Mouse (Mus musculus) midbrain, embryonic 16.5 days (tissue): Measurements from ENCODE around the gene Chrna4. TPM values are rescaled to one million over a fixed set of nuclear protein-coding genes. Genes with fewer than 3 reads are reported as not detected.
A peak's percentile ranks its signal among the peaks of the same experiment; 100 is the strongest.

ENCODE experiments used
- ATAC-seq: fragments of 200-750 bp; cut with Nextera tagmentation; 2 replicates; pipeline ENCODE4 v1.8.0; 2017; ENCODE audit warnings: moderate TSS enrichment
- H3K27ac ChIP-seq: fragments of 300-500 bp; sonication (generic); 2 replicates; pipeline ENCODE4 v1.5.1; 2014; ENCODE audit warnings: mild to moderate bottlenecking, low read length, mixed read lengths
- H3K27me3 ChIP-seq: fragments of 300-500 bp; sonication (generic); 2 replicates; pipeline ENCODE4 v1.6.1; 2014; ENCODE audit warnings: low read depth, low read length, mixed read lengths; ENCODE audit not compliant: control insufficient read depth, insufficient read depth
- H3K36me3 ChIP-seq: fragments of 300-500 bp; sonication (generic); 2 replicates; pipeline ENCODE4 v1.6.1; 2014; ENCODE audit warnings: mild to moderate bottlenecking, low read length, moderate library complexity, mixed read lengths; ENCODE audit not compliant: control insufficient read depth, insufficient read depth
- H3K4me1 ChIP-seq: fragments of 300-500 bp; sonication (generic); 2 replicates; pipeline ENCODE4 v1.6.1; 2014; ENCODE audit warnings: mild to moderate bottlenecking, low read length, mixed read lengths; ENCODE audit not compliant: control insufficient read depth, insufficient read depth
- H3K4me2 ChIP-seq: fragments of 300-500 bp; sonication (generic); 2 replicates; pipeline ENCODE4 v1.6.1; 2014; ENCODE audit warnings: mild to moderate bottlenecking, low read length, mixed read lengths
- H3K4me3 ChIP-seq: fragments of 300-500 bp; sonication (generic); 2 replicates; pipeline ENCODE4 v1.5.1; 2014; ENCODE audit warnings: low read depth, mild to moderate bottlenecking, low read length, moderate library complexity, mixed read lengths
- H3K9ac ChIP-seq: fragments of 300-500 bp; sonication (generic); 2 replicates; pipeline ENCODE4 v1.6.1; 2014; ENCODE audit warnings: low read depth, low read length, mixed read lengths
- H3K9me3 ChIP-seq: fragments of 300-500 bp; sonication (generic); replicated peaks from 2 replicates; pipeline ENCODE4 v1.6.1; 2014; ENCODE audit warnings: mild to moderate bottlenecking, low read length, mixed read lengths; ENCODE audit not compliant: control insufficient read depth, poor library complexity, severe bottlenecking
- WGBS: fragments of 180-500 bp; shearing (Covaris S2); extraction: QIAGEN DNeasy Blood & Tissue Kit; methylation state at CpG from one replicate; pipeline ENCODE4 v1.1.7; 2014; 5-methylcytosine and 5-hydroxymethylcytosine counted together
- polyA plus RNA-seq: library from polyadenylated mRNA; unstranded; fragments of >200 nt; fragmentation: Nextera tagmentation; extraction: Ambion mirVana; gene quantifications from 2 replicates; pipeline ENCODE4 v1.2.1, GENCODE M21; 2015

Gene Chrna4
- polyA plus RNA-seq, 1 experiment from 2014 or later = 48.3 TPM

GRCm38 (mm10) chr2:180988948-180989347 is 54.4 kb downstream of the Chrna4 start:
- H3K4me3 ChIP-seq = no peak overlapping the region
- H3K9me3 ChIP-seq = no peaks in the 10 kb centered on the region
- 86% methylated on average over 1 of the region's 1 CpGs for WGBS
- H3K27me3 ChIP-seq = no peaks in the 10 kb centered on the region
- no peak overlapping the region for H3K4me2 ChIP-seq
- 0 out of 2 replicates have a peak, but pooled peaks cover 2% of the 10 kb centered on the region for H3K4me1 ChIP-seq
- H3K9ac ChIP-seq = no peak overlapping the region
- H3K36me3 ChIP-seq = 0 out of 2 replicates have a peak, but pooled peaks cover 3% of the 10 kb centered on the region
- no peak for ATAC-seq
- no peak overlapping the region for H3K27ac ChIP-seq

DNA sequence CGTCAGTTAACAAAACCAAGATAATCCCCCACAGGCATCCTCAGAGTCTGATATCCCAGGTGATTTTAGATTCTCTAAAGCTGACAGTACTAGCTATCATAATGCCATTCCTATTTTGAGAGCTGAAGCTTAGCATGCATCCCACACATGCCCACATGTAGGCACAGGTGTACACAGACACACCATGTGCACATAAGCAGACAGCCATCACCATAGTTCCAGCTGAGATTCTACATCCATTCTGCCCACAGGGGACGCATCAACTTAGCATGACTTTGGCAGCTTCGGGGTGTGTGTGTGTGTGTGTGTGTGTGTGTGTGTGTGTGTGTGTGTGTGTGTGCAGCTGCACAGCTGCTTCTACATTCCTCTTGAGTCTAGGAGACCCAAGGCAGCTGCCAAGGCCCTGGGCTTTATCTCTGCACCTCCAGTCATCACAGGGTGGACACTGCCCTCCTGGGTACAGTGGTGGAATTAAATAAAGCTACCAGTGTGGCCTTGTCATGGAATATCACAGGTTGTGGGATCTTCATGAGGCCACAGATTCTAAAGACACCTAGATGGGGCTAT is 54.9 kb downstream of the Chrna4 start:
- H3K9ac ChIP-seq = no peak overlapping the region
- H3K4me1 ChIP-seq = 0 out of 2 replicates have a peak, but pooled peaks cover 2% of the 10 kb centered on the region
- H3K9me3 ChIP-seq = no peaks in the 10 kb centered on the region
- H3K4me2 ChIP-seq = no peak overlapping the region
- 0 out of 2 replicates have a peak, but pooled peaks have one; percentile 29 for ATAC-seq
- no peak overlapping the region for H3K4me3 ChIP-seq
- H3K27ac ChIP-seq = no peak overlapping the region
- H3K36me3 ChIP-seq = 0 out of 2 replicates have a peak, but pooled peaks cover 3% of the 10 kb centered on the region
- WGBS = 43% methylated on average over 3 of the region's 3 CpGs
- no peaks in the 10 kb centered on the region for H3K27me3 ChIP-seq

DNA sequence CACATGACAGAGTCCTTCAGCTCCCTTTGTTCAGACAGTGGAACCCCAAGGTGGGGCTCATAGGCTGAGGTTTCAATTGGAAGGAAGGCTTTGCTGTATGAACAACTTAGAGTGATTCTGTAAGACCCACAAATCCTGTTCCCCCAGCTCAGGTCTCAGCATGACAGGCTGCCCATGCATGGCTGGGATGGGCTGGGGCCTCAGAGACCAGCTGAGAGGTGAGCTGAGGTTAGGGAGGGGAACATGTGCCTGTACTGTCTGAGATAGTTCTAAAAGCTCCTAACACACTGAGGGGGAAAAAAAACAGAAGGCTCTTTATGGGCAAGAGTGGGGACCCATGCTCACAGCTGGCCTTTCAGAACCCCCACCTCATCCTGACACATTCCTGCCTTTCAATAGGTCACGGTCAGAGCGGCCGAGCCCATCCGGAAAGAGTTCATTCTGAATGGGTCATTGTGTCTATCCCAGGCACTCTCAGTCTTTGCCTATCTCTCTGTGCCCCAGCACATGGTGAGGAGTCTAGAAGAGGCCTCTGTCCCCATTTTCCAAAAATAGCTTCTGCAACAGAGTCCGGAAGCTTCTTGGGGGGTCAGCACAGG is 55.8 kb downstream of the Chrna4 start:
- Histone ChIP-seq H3K4me1 (0 out of 2 replicates have a peak, but pooled peaks cover 2% of the 10 kb centered on the region), H3K27ac (no peak overlapping the region), H3K9me3 (no peaks in the 10 kb centered on the region), H3K4me3 (no peak overlapping the region), H3K27me3 (no peaks in the 10 kb centered on the region), H3K4me2 (no peak overlapping the region), H3K9ac (no peak overlapping the region), H3K36me3 (peaks cover 3% of the 10 kb centered on the region; the same call in 1 of the 2 replicates)
- WGBS = 49% methylated on average over 5 of the region's 5 CpGs
- no peak for ATAC-seq

DNA sequence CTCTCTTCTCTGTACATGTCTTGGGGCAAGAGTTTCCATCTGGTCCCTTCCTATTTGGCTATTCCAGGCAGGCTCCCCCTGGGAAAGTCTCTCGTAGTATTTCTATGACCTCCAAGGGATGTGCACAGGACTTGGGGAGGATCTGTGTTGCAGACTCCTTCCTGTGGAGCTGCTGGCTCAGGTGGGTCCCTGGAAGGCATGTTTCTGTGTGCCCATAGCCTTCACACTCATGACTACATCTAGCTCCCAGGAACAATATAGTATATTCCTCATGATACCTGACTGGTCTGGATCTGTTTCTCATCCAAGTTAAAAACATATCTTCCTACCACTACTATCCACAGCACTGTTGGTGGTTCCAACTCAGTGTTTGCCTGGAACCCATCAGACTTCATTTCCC is 56.3 kb downstream of the Chrna4 start:
- WGBS = 58% methylated on average over 1 of the region's 1 CpGs

DNA sequence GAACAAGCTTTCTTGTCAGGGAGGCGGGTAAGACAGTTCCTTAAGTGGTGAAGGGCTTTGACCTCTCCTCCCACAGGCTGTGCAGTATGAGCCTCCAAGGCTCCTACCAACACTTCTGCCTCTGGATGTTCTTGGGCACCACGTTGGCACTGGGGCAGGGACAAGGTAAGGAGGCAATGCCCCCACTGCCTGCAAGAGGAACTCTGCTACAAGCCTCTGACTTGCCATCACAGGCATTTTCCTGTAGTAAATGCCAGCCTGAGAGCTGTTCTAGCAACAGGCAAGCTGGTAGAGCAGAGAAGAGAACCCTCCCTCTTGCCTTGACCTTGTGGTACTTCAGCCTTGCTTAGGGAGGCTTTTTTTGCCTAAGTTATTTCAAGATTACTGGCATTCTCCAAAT is 56.9 kb downstream of the Chrna4 start, which contains the start of gene Col20a1:
Gene Col20a1, plus strand, starts transcription at position 87 of the 400 bp plus-strand sequence.
- peaks cover 14% of the 10 kb centered on the region for H3K36me3 ChIP-seq
- no peak within 1 kb of the TSS for H3K27ac ChIP-seq
- H3K4me3 ChIP-seq = no peak within 1 kb of the TSS
- H3K4me2 ChIP-seq = no peak within 1 kb of the TSS
- ATAC-seq = no peak
- H3K27me3 ChIP-seq = no peaks in the 10 kb centered on the region
- 0 out of 2 replicates have a peak, but pooled peaks cover 2% of the 10 kb centered on the region for H3K4me1 ChIP-seq
- H3K9me3 ChIP-seq = no peaks in the 10 kb centered on the region
- WGBS = 65% methylated on average over 2 of the region's 2 CpGs
- H3K9ac ChIP-seq = no peak within 1 kb of the TSS

More for the DNA sequence above, 56.3 kb downstream of the Chrna4 start:
- no peak for ATAC-seq
- no peaks in the 10 kb centered on the region for H3K9me3 ChIP-seq
- no peak overlapping the region for H3K4me2 ChIP-seq
- peaks cover 8% of the 10 kb centered on the region for H3K36me3 ChIP-seq
- H3K4me1 ChIP-seq = 0 out of 2 replicates have a peak, but pooled peaks cover 2% of the 10 kb centered on the region
- H3K4me3 ChIP-seq = no peak overlapping the region
- no peaks in the 10 kb centered on the region for H3K27me3 ChIP-seq
- H3K27ac ChIP-seq = no peak overlapping the region
- H3K9ac ChIP-seq = no peak overlapping the region

- no peak for ATAC-seq
- Histone ChIP-seq H3K4me1 (0 out of 2 replicates have a peak, but pooled peaks cover 2% of the 10 kb centered on the region), H3K9me3 (no peaks in the 10 kb centered on the region), H3K27me3 (no peaks in the 10 kb centered on the region), H3K4me3 (no peak overlapping the region), H3K27ac (no peak overlapping the region), H3K36me3 (peaks cover 19% of the 10 kb centered on the region), H3K9ac (no peak overlapping the region), H3K4me2 (no peak overlapping the region)
- WGBS = 95% methylated on average over 2 of the region's 2 CpGs
Measured at GRCm38 (mm10) chr2:180985635-180986034, 57.7 kb downstream of the Chrna4 start.

DNA sequence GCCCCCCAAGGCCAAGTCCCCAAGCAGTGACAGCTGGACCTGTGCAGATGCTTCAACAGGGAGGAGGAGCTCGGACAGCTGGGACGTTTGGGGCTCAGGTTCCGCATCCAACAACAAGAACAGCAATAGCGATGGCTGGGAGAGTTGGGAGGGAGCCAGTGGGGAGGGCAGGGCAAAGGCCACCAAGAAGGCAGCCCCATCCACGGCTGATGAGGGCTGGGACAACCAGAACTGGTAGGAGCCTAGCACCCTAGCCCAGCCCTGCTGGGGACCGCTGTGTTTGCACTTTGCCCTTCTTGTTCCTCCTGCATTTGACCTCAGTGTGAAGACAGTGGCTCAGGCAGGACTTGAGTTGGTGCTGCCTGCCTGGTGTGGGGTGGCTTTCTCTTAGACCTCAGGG is 62.2 kb downstream of the Chrna4 start:
- Histone ChIP-seq H3K4me2 (no peak overlapping the region), H3K27me3 (no peaks in the 10 kb centered on the region), H3K36me3 (peaks cover 46% of the 10 kb centered on the region), H3K9me3 (no peaks in the 10 kb centered on the region), H3K27ac (no peak overlapping the region), H3K9ac (no peak overlapping the region), H3K4me1 (no peaks in the 10 kb centered on the region), H3K4me3 (no peak overlapping the region)
- WGBS = 81% methylated on average over 6 of the region's 6 CpGs
- no peak for ATAC-seq

Other genes starting within 250 kb of the Chrna4 start
- gene Ythdf1, start 122.6 kb downstream of the Chrna4 start, polyA plus RNA-seq = 38.8 and 45.2 TPM in 2 replicates
- gene Birc7, start 114.5 kb downstream of the Chrna4 start, polyA plus RNA-seq = not detected in 2 replicates
- gene Nkain4, start 88.8 kb downstream of the Chrna4 start, polyA plus RNA-seq = 66.7 and 82.7 TPM in 2 replicates
- 125 and 130 TPM in 2 replicates for gene Arfgap1, start 76.3 kb downstream of the Chrna4 start, polyA plus RNA-seq
- 0.11 and 0.19 TPM in 2 replicates for gene Col20a1, start 57.0 kb downstream of the Chrna4 start, polyA plus RNA-seq
- gene Kcnq2, start 91.8 kb upstream of the Chrna4 start, polyA plus RNA-seq = 50.2 and 50.8 TPM in 2 replicates
- gene Eef1a2, start 113.5 kb upstream of the Chrna4 start, polyA plus RNA-seq = 10.0 and 11.0 TPM in 2 replicates
- gene Ppdpf, start 143.7 kb upstream of the Chrna4 start, polyA plus RNA-seq = 407 and 408 TPM in 2 replicates
- not detected in 2 replicates for gene Ptk6, start 159.2 kb upstream of the Chrna4 start, polyA plus RNA-seq
- 0.07 and 0.20 TPM in 2 replicates for gene Srms, start 169.6 kb upstream of the Chrna4 start, polyA plus RNA-seq
- 0.41 and 0.42 TPM in 2 replicates for gene Fndc11, start 176.5 kb upstream of the Chrna4 start, polyA plus RNA-seq
- gene Helz2, start 198.5 kb upstream of the Chrna4 start, polyA plus RNA-seq = 0.32 and 0.44 TPM in 2 replicates
- 16.3 and 17.6 TPM in 2 replicates for gene Gmeb2, start 244.5 kb upstream of the Chrna4 start, polyA plus RNA-seq